Mouse (Mus musculus) thymus, adult 2 months (tissue): Measurements from ENCODE around the gene Pdlim7.

Experiments used
- CTCF ChIP-seq: fragments of 200-500 bp; IDR thresholded peaks from 2 replicates; pipeline ENCODE4 v1.5.1; 2012; ENCODE audit warnings: mild to moderate bottlenecking, control low read depth, low read length, moderate library complexity, borderline replicate concordance; ENCODE audit not compliant: control insufficient read depth, poor library complexity, insufficient read depth; ENCODE audit errors: extremely low read depth
- POLR2A ChIP-seq: fragments of 200-500 bp; IDR thresholded peaks from 2 replicates; pipeline ENCODE4 v1.6.1; 2012; ENCODE audit warnings: mild to moderate bottlenecking, low read length, control low read depth, moderate library complexity; ENCODE audit not compliant: control insufficient read depth, poor library complexity, insufficient read depth; ENCODE audit errors: extremely low read depth

- TF ChIP-seq CTCF, result no peak
- no peak for TF ChIP-seq POLR2A
Observed at GRCm38 (mm10) chr13:55449679-55450441, 63.6 kb downstream of the Pdlim7 start.
